In genomic region chr4:129335216-129336074, GRCm38 (mm10) we compare ENCODE assay signal across 8 mouse cellular contexts. TPM values are rescaled to one million over a fixed set of nuclear protein-coding genes. Genes with fewer than 3 reads are reported as not detected.
DNase-seq lines count a peak whose midpoint lies in the region; ATAC-seq lines count a peak whose summit lies in the region.

Gene Rbbp4 (minus strand): TSS chr4:129335370.
Gene Zbtb8os (plus strand): TSS chr4:129335695.

- peak; percentile 99 for ATAC-seq in hindbrain, embryonic 11.5 days (ENCODE audit: low FRiP score)

- peak within 1 kb of the TSS; percentile 98 for H3K27ac ChIP-seq in hindbrain, embryonic 11.5 days (ENCODE audit: low read depth, low read length)

- H3K36me3 ChIP-seq in hindbrain, embryonic 11.5 days (ENCODE audit: control insufficient read depth, insufficient read depth, low read length), result no peaks in the 10 kb centered on the region

- DNase-seq in Muller cell, postnatal 12 days (ENCODE audit: inconsistent ontology term), result peak; percentile 100
- peak; percentile 98 for DNase-seq in cerebellum, adult 9-11 months
- peak; percentile 97 for DNase-seq in frontal cortex, adult 2 months (ENCODE audit: extremely low spot score in 1 of 2, low spot score in 1 of 2)
- DNase-seq in hindbrain, embryonic 11.5 days (ENCODE audit: low spot score), result peak; percentile 100
- DNase-seq in layer of hippocampus, postnatal 10 days (ENCODE audit: low spot score in 2 of 2), result peak; percentile 94 to 96
- DNase-seq in lung, postnatal 10 days, result peak; percentile 99
- DNase-seq in ovary, postnatal 36 days (ENCODE audit: low spot score), result peak; percentile 97
- DNase-seq in thymus, postnatal 25 days, result peak; percentile 97

- under 1% methylated on average over 64 of the region's 73 CpGs for WGBS in hindbrain, embryonic 11.5 days

- H3K4me2 ChIP-seq in hindbrain, embryonic 11.5 days (replicated peaks; ENCODE audit: low read depth, low read length), result peak within 1 kb of the TSS; percentile 65

- no peaks in the 10 kb centered on the region for H3K27me3 ChIP-seq in hindbrain, embryonic 11.5 days (ENCODE audit: control insufficient read depth, insufficient read depth, low read length)

- H3K4me1 ChIP-seq in hindbrain, embryonic 11.5 days (replicated peaks; ENCODE audit: control insufficient read depth, insufficient read depth, low read length), result peaks cover 11% of the 10 kb centered on the region

- H3K9ac ChIP-seq in hindbrain, embryonic 11.5 days (ENCODE audit: low read depth, low read length), result peak within 1 kb of the TSS; percentile 98

- no peaks in the 10 kb centered on the region for H3K9me3 ChIP-seq in hindbrain, embryonic 11.5 days (ENCODE audit: control insufficient read depth, low read length)

- peak within 1 kb of the TSS; percentile 89 for H3K4me3 ChIP-seq in hindbrain, embryonic 11.5 days (ENCODE audit: low read depth, low read length)

RNA-seq across cellular contexts. Expression of gene Rbbp4, which starts in this region (rescaled TPM):
- polyA plus RNA-seq in frontal cortex, adult 2 months (2012; rRNA removed), result 59.1 and 61.4 TPM in 2 replicates
- 505 and 518 TPM in 2 replicates for polyA plus RNA-seq in hindbrain, embryonic 11.5 days (2014; fragmentation: Nextera tagmentation; extraction: Ambion mirVana)
- 100 to 1,000 TPM; 124 to 139 TPM for total RNA-seq in layer of hippocampus, postnatal 10 days (2021)

RNA-seq across cellular contexts. Expression of gene Zbtb8os, which starts in this region (rescaled TPM):
- polyA plus RNA-seq in frontal cortex, adult 2 months (2012; rRNA removed), result 31.1 and 32.0 TPM in 2 replicates
- 42.7 and 45.2 TPM in 2 replicates for polyA plus RNA-seq in hindbrain, embryonic 11.5 days (2014; fragmentation: Nextera tagmentation; extraction: Ambion mirVana)
- total RNA-seq in layer of hippocampus, postnatal 10 days (2021), result 10 to 100 TPM; 26.9 to 30.2 TPM

Comparison
In these comparisons a context has a peak if more than half of its experiments do, and no peak if none do; other contexts are left out.
1. Peak in every context shown above with its lines: DNase-seq, ATAC-seq, H3K4me3 ChIP-seq and H3K27ac ChIP-seq.